Mouse (Mus musculus) limb, embryonic 15.5 days (tissue): ENCODE results near the gene Lcn12. TPM values are rescaled to one million over a fixed set of nuclear protein-coding genes. Genes with fewer than 3 reads are reported as not detected.

Source experiments
- ATAC-seq: fragments of 200-750 bp; cut with Nextera tagmentation; 2 replicates; pipeline ENCODE4 v1.8.0; 2017; ENCODE audit warnings: low read depth, moderate TSS enrichment; ENCODE audit not compliant: insufficient number of reproducible peaks, low FRiP score, low TSS enrichment
- H3K27ac ChIP-seq: fragments of 300-500 bp; sonication (generic); 2 replicates; pipeline ENCODE4 v1.5.1; 2015; ENCODE audit warnings: moderate library complexity, mild to moderate bottlenecking, inconsistent platforms
- H3K27me3 ChIP-seq: fragments of 300-500 bp; sonication (generic); 2 replicates; pipeline ENCODE4 v1.6.1; 2015; ENCODE audit warnings: inconsistent platforms
- H3K36me3 ChIP-seq: fragments of 300-500 bp; sonication (generic); 2 replicates; pipeline ENCODE4 v1.6.1; 2015; ENCODE audit warnings: inconsistent platforms
- H3K4me1 ChIP-seq: fragments of 300-500 bp; sonication (generic); 2 replicates; pipeline ENCODE4 v1.6.1; 2015; ENCODE audit warnings: inconsistent platforms
- H3K4me2 ChIP-seq: fragments of 300-500 bp; sonication (generic); 2 replicates; pipeline ENCODE4 v1.6.1; 2015; ENCODE audit warnings: mild to moderate bottlenecking, inconsistent platforms
- H3K4me3 ChIP-seq: fragments of 300-500 bp; sonication (generic); 2 replicates; pipeline ENCODE4 v1.5.1; 2015; ENCODE audit warnings: mild to moderate bottlenecking, inconsistent platforms
- H3K9ac ChIP-seq: fragments of 300-500 bp; sonication (generic); 2 replicates; pipeline ENCODE4 v1.6.1; 2015; ENCODE audit warnings: inconsistent platforms
- H3K9me3 ChIP-seq: fragments of 300-500 bp; sonication (generic); 2 replicates; pipeline ENCODE4 v1.6.1; 2016; ENCODE audit warnings: inconsistent platforms
- WGBS: fragments of 180-500 bp; shearing (Covaris S2); methylation state at CpG from one replicate; pipeline ENCODE4 v1.1.7; 2015; 5-methylcytosine and 5-hydroxymethylcytosine counted together
- microRNA-seq: library from miRNA; unstranded; fragments of <30 nt; microRNA quantifications from one replicate; pipeline ENCODE4, GENCODE M21; 2016
- polyA plus RNA-seq: library from polyadenylated mRNA; unstranded; fragments of >200 nt; fragmentation: Nextera tagmentation; extraction: Ambion mirVana; gene quantifications from 2 replicates; pipeline ENCODE4 v1.2.1, GENCODE M21; 2015

The Lcn12 gene
- polyA plus RNA-seq, 1 experiment from 2014 or later = not detected

DNA sequence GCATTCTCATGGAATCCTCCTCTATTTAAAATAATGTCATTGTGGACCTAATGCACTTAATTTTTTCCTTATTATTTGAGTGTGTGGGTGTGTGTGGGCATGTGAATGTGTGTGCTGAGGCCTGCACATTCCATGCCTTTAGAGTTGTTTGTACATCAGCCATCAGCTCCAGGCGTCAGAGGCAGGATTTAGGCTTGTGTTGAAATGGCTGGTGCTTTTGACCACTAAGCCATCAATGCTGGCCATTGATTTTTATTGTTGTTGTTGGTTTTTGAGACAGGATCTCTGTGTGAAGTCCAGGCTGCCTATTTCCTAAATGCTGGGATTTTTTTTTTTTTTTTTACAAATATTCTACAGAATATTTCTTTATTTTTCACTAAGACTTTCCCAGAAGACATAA is 40.8 kb downstream of the Lcn12 start:
- Histone ChIP-seq H3K4me2 (no peak overlapping the region), H3K9me3 (no peaks in the 10 kb centered on the region), H3K27ac (no peak overlapping the region), H3K27me3 (no peaks in the 10 kb centered on the region), H3K4me3 (no peak overlapping the region), H3K9ac (no peak overlapping the region), H3K4me1 (0 out of 2 replicates have a peak, but pooled peaks cover 5% of the 10 kb centered on the region), H3K36me3 (peaks cover 7% of the 10 kb centered on the region; the same call in 1 of the 2 replicates)
- 38% methylated on average over 1 of the region's 1 CpGs for whole genome bisulfite sequencing
- no peak for ATAC-seq

DNA sequence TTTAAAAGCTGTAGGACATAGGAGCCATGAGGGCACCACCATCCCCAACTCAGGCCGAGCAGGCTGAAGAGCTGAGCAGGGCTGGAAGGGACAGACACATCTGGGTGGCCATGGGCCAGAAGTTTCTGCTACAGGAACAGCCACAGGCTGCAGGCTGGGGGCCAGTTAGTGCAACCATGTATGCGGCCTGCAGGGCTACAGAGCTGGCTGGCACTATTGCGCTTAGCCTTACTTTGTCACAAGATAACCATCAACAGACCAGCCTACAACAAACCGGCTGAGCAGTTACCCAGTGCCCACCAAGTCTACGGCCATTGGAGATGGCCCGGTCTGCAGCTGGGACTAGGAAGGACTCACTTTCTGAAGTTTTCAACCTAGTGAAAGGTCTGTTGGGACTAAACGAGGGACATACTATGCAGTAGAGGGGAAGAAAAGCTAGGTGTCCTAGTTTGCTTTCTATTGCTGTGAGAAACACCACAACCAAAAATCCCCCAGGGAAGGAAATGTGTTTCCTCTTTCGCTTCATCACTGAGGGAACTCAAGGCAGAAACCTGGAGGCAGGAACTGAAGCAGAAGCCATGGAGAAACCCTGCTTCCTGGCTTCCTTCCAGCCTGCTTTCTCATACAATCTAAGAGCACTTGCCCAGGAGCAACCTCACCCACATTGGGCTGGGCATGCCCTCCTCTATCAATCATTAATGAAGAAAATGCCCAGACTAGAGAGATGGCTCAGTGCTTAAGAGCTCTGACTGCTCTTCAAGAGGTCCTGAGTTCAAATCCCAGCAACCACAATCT is 42.7 kb downstream of the Lcn12 start:
- peaks cover 15% of the 10 kb centered on the region; the same call in 1 of the 2 replicates for H3K36me3 ChIP-seq
- H3K27me3 ChIP-seq = no peaks in the 10 kb centered on the region
- H3K9ac ChIP-seq = no peak overlapping the region
- WGBS = 78% methylated on average over 8 of the region's 8 CpGs
- H3K4me1 ChIP-seq = no peaks in the 10 kb centered on the region
- no peak overlapping the region for H3K27ac ChIP-seq
- no peak for ATAC-seq
- no peak overlapping the region for H3K4me2 ChIP-seq
- no peaks in the 10 kb centered on the region for H3K9me3 ChIP-seq
- H3K4me3 ChIP-seq = no peak overlapping the region

DNA sequence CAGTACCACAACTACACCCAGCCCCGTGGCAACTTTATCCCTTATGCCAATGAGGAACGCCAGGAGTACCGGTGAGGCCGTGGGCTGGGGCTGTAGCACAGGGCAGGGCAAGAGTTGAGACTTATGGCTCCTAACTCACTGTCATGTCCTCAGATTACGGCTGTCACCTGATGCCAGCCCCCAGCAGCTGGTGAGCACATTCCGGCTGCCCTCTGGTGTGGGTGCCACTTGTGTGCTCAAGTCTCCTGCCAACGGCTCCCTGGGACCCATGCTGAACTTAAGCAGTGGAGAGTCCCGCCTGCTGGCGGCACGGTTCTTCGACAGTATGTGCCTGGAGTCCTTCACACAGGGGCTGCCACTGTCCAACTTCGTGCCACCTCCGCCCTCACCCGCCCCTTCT is 51.0 kb downstream of the Lcn12 start:
- no peak overlapping the region for H3K9ac ChIP-seq
- H3K36me3 ChIP-seq = peaks cover 60% of the 10 kb centered on the region
- no peaks in the 10 kb centered on the region for H3K4me1 ChIP-seq
- no peaks in the 10 kb centered on the region for H3K9me3 ChIP-seq
- H3K4me2 ChIP-seq = no peak overlapping the region
- no peak for ATAC-seq
- 87% methylated on average over 14 of the region's 14 CpGs for WGBS
- H3K27me3 ChIP-seq = no peaks in the 10 kb centered on the region
- H3K4me3 ChIP-seq = no peak overlapping the region
- no peak overlapping the region for H3K27ac ChIP-seq

DNA sequence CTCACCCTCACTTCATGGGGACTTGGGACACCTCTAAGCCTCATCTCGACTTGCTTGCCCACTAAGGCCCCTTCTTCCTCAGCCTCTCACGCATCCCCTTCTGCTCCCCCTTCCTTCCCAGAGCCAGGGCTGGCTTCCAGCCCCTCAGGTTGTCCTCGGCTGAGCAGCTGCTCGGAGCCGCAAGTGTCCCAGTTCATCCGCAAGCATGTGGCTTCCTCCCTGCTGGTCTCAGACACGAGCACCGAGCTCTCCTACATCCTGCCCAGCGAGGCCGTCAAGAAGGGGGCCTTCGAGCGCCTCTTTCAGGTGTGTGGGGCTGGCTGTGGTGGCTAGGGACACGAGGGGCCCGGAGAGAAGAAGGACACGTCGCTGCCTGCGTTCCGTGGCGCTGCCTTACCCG is 52.6 kb downstream of the Lcn12 start:
- 82% methylated on average over 20 of the region's 20 CpGs for WGBS
- Histone ChIP-seq H3K4me1 (no peaks in the 10 kb centered on the region), H3K9me3 (no peaks in the 10 kb centered on the region), H3K27me3 (no peaks in the 10 kb centered on the region), H3K36me3 (peaks cover 53% of the 10 kb centered on the region), H3K4me2 (no peak overlapping the region), H3K4me3 (no peak overlapping the region), H3K27ac (no peak overlapping the region), H3K9ac (no peak overlapping the region)
- no peak for ATAC-seq

Small RNA genes within 50 kb of the gene (microRNA-seq; reads per million reads assigned to microRNA genes)
- gene Mir3087 = not detected

Other genes starting within 250 kb of the Lcn12 start
- gene AL732309.1, start 247.0 kb downstream of the Lcn12 start, polyA plus RNA-seq = 10.2 and 10.4 TPM in 2 replicates
- gene Tmem203, start 238.5 kb downstream of the Lcn12 start, polyA plus RNA-seq = 21.4 and 24.2 TPM in 2 replicates
- gene Tprn, start 231.3 kb downstream of the Lcn12 start, polyA plus RNA-seq = 8.5 and 8.6 TPM in 2 replicates
- gene Ssna1, start 221.5 kb downstream of the Lcn12 start, polyA plus RNA-seq = 241 and 244 TPM in 2 replicates
- gene Anapc2, start 221.4 kb downstream of the Lcn12 start, polyA plus RNA-seq = 136 and 140 TPM in 2 replicates
- gene Tmem210, start 205.8 kb downstream of the Lcn12 start, polyA plus RNA-seq = not detected in 2 replicates
- 0.61 and 0.92 TPM in 2 replicates for gene Lrrc26, start 204.0 kb downstream of the Lcn12 start, polyA plus RNA-seq
- 0.71 and 0.87 TPM in 2 replicates for gene Grin1, start 174.7 kb downstream of the Lcn12 start, polyA plus RNA-seq
- 47.0 and 55.8 TPM in 2 replicates for gene Man1b1, start 161.6 kb downstream of the Lcn12 start, polyA plus RNA-seq
- 24.0 and 25.1 TPM in 2 replicates for gene Dpp7, start 137.6 kb downstream of the Lcn12 start, polyA plus RNA-seq
- gene Uap1l1, start 128.2 kb downstream of the Lcn12 start, polyA plus RNA-seq = 16.9 and 23.6 TPM in 2 replicates
- gene Sapcd2, start 121.6 kb downstream of the Lcn12 start, polyA plus RNA-seq = 30.5 and 31.9 TPM in 2 replicates
- gene Entpd2, start 98.0 kb downstream of the Lcn12 start, polyA plus RNA-seq = 4.2 and 11.7 TPM in 2 replicates
- gene Npdc1, start 94.6 kb downstream of the Lcn12 start, polyA plus RNA-seq = 51.7 and 54.3 TPM in 2 replicates
- gene Fut7, start 70.6 kb downstream of the Lcn12 start, polyA plus RNA-seq = 0.18 TPM in 1 of 2 replicates, not detected in the other
- gene Abca2, start 65.2 kb downstream of the Lcn12 start, polyA plus RNA-seq = 4.2 and 5.9 TPM in 2 replicates
- gene Clic3, start 37.1 kb downstream of the Lcn12 start, polyA plus RNA-seq = 99.3 and 111 TPM in 2 replicates
- gene Paxx, start 32.8 kb downstream of the Lcn12 start, polyA plus RNA-seq = 49.9 and 56.9 TPM in 2 replicates
- gene Ptgds, start 23.9 kb downstream of the Lcn12 start, polyA plus RNA-seq = 4.1 and 9.1 TPM in 2 replicates
- gene Fbxw5, start 6.8 kb upstream of the Lcn12 start, polyA plus RNA-seq = 73.0 and 81.4 TPM in 2 replicates
- 4.6 and 5.6 TPM in 2 replicates for gene C8g, start 7.8 kb upstream of the Lcn12 start, polyA plus RNA-seq
- 34.4 and 35.7 TPM in 2 replicates for gene Traf2, start 53.0 kb upstream of the Lcn12 start, polyA plus RNA-seq
- gene Edf1, start 63.9 kb upstream of the Lcn12 start, polyA plus RNA-seq = 388 and 396 TPM in 2 replicates
- gene Mamdc4, start 80.9 kb upstream of the Lcn12 start, polyA plus RNA-seq = 0.81 and 6.0 TPM in 2 replicates
- gene Phpt1, start 81.3 kb upstream of the Lcn12 start, polyA plus RNA-seq = 129 and 139 TPM in 2 replicates
- 0.29 and 0.44 TPM in 2 replicates for gene Ajm1, start 87.8 kb upstream of the Lcn12 start, polyA plus RNA-seq
- gene Rabl6, start 114.6 kb upstream of the Lcn12 start, polyA plus RNA-seq = 73.6 and 74.9 TPM in 2 replicates
- 0.12 and 0.14 TPM in 2 replicates for gene Ccdc183, start 123.8 kb upstream of the Lcn12 start, polyA plus RNA-seq
- gene Tmem141, start 128.1 kb upstream of the Lcn12 start, polyA plus RNA-seq = 27.3 and 28.7 TPM in 2 replicates
- gene Fcna, start 134.1 kb upstream of the Lcn12 start, polyA plus RNA-seq = 2.7 and 3.7 TPM in 2 replicates
- not detected in 2 replicates for gene Lcn8, start 159.2 kb upstream of the Lcn12 start, polyA plus RNA-seq
- not detected in 2 replicates for gene Lcn5, start 164.0 kb upstream of the Lcn12 start, polyA plus RNA-seq
- gene Lcn6, start 182.9 kb upstream of the Lcn12 start, polyA plus RNA-seq = not detected in 2 replicates
- gene Lcn10, start 188.8 kb upstream of the Lcn12 start, polyA plus RNA-seq = not detected in 2 replicates
- gene Obp2a, start 206.1 kb upstream of the Lcn12 start, polyA plus RNA-seq = not detected in 2 replicates
- gene Bmyc, start 212.8 kb upstream of the Lcn12 start, polyA plus RNA-seq = 92.0 and 94.5 TPM in 2 replicates
- gene Obp2b, start 243.1 kb upstream of the Lcn12 start, polyA plus RNA-seq = not detected in 2 replicates